Mouse (Mus musculus) midbrain, postnatal 0 days (tissue): ENCODE results near the gene Gsg1. TPM values are rescaled to one million over a fixed set of nuclear protein-coding genes. Genes with fewer than 3 reads are reported as not detected.

Source experiments
- ATAC-seq: fragments of 200-750 bp; cut with Nextera tagmentation; 2 replicates; pipeline ENCODE4 v1.8.0; 2017; ENCODE audit warnings: moderate number of reproducible peaks, mild to moderate bottlenecking, moderate TSS enrichment, moderate library complexity; ENCODE audit not compliant: low FRiP score
- DNase-seq: peaks from one replicate; pipeline ENCODE4 v3.0.0-alpha.2; 2015; ENCODE audit warnings: low spot score
- H3K27ac ChIP-seq: fragments of 300-500 bp; sonication (generic); 2 replicates; pipeline ENCODE4 v1.5.1; 2014; ENCODE audit warnings: low read depth, mild to moderate bottlenecking, low read length, mixed read lengths
- H3K27me3 ChIP-seq: fragments of 300-500 bp; sonication (generic); 2 replicates; pipeline ENCODE4 v1.6.1; 2014; ENCODE audit warnings: low read length, control low read depth, mixed read lengths; ENCODE audit not compliant: insufficient read depth
- H3K36me3 ChIP-seq: fragments of 300-500 bp; sonication (generic); 2 replicates; pipeline ENCODE4 v1.6.1; 2014; ENCODE audit warnings: low read length, control low read depth, mixed read lengths; ENCODE audit not compliant: insufficient read depth
- H3K4me1 ChIP-seq: fragments of 300-500 bp; sonication (generic); 2 replicates; pipeline ENCODE4 v1.6.1; 2014; ENCODE audit warnings: mild to moderate bottlenecking, control low read depth, antibody characterized with exemption, low read length, mixed read lengths; ENCODE audit not compliant: insufficient read depth
- H3K4me2 ChIP-seq: fragments of 300-500 bp; sonication (generic); 2 replicates; pipeline ENCODE4 v1.6.1; 2014; ENCODE audit warnings: low read depth, mild to moderate bottlenecking, low read length, mixed read lengths; ENCODE audit not compliant: poor library complexity, severe bottlenecking
- H3K4me3 ChIP-seq: fragments of 300-500 bp; sonication (generic); 2 replicates; pipeline ENCODE4 v1.5.1; 2014; ENCODE audit warnings: low read depth, mild to moderate bottlenecking, low read length, moderate library complexity
- H3K9ac ChIP-seq: fragments of 300-500 bp; sonication (generic); replicated peaks from 2 replicates; pipeline ENCODE4 v1.6.1; 2014; ENCODE audit warnings: mild to moderate bottlenecking, low read length, moderate library complexity, mixed read lengths; ENCODE audit not compliant: poor library complexity, severe bottlenecking
- H3K9me3 ChIP-seq: fragments of 300-500 bp; sonication (generic); 2 replicates; pipeline ENCODE4 v1.6.1; 2016; ENCODE audit warnings: low read length, control low read depth
- CTCF ChIP-seq: IDR thresholded peaks from 2 replicates; pipeline ENCODE4 v1.5.1; 2016; ENCODE audit warnings: antibody characterized with exemption, mild to moderate bottlenecking
- WGBS: fragments of 180-500 bp; shearing (Covaris S2); extraction: QIAGEN DNeasy Blood & Tissue Kit; methylation state at CpG from one replicate; pipeline ENCODE4 v1.1.7; 2014; 5-methylcytosine and 5-hydroxymethylcytosine counted together
- polyA plus RNA-seq: library from polyadenylated mRNA; unstranded; fragments of >200 nt; fragmentation: Nextera tagmentation; extraction: Ambion mirVana; gene quantifications from 2 replicates; pipeline ENCODE4 v1.2.1, GENCODE M21; 2015
- total RNA-seq: library from RNA; depleted of rRNA; stranded (reverse); fragments of >200 nt; gene quantifications from 2 replicates; pipeline ENCODE4 v1.2.3, GENCODE M21; 2014

Gene Gsg1
- total and polyA plus RNA-seq, 2 experiments from 2014 or later = 0.17 to 2.6 TPM

DNA sequence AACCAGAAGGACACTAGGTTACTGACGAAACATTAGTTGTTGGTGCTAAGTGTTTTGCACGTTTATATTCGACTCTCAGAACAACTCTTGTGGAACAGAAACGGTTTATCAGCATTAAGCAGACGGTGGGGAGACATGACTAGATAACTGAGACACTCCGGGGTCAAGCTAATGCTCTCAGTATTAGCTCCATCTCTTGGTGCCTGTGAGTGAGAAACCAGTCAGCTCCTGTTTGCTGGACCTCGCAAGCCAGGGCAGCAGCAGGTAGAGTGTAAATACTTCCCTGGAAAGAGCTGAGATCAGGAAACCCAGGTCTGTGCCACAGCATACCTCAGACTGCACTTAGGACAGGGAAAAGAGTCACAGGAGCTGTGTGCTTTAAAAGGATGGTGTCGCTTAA is 57.4 kb downstream of the Gsg1 start:
- no peak overlapping the region for H3K9ac ChIP-seq
- H3K27ac ChIP-seq = no peak overlapping the region
- 78% methylated on average over 8 of the region's 8 CpGs for WGBS
- H3K36me3 ChIP-seq = no peaks in the 10 kb centered on the region
- DNase-seq (no peak), ATAC-seq (no peak)
- no peak overlapping the region for H3K4me3 ChIP-seq
- H3K27me3 ChIP-seq = no peaks in the 10 kb centered on the region
- H3K4me1 ChIP-seq = peaks cover 7% of the 10 kb centered on the region; the same call in 1 of the 2 replicates
- no peaks in the 10 kb centered on the region for H3K9me3 ChIP-seq
- no peak for TF ChIP-seq CTCF
- no peak overlapping the region for H3K4me2 ChIP-seq

DNA sequence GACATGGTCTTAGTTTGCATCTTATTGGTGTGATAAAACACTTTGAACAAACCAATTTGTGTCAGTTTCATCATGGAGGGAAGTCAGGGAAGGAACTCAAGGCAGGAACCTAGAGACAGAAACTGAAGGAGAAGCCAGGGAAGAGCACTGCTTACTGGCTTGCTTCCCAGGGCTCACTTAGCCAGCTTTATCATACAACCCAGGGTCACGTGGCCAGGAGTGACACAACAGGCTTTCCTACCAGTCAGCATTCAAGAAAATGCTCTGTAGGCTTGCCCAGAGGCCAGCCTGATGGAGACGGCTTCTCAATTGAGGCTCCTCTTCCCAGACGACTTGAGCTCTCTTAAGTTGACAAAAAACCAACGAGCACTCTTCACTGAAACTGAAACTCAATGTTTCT is 59.2 kb downstream of the Gsg1 start:
- 72% methylated on average over 4 of the region's 4 CpGs for WGBS
- DNase-seq (no peak), ATAC-seq (no peak)
- H3K36me3 ChIP-seq = no peaks in the 10 kb centered on the region
- no peak for TF ChIP-seq CTCF
- H3K4me1 ChIP-seq = peaks cover 7% of the 10 kb centered on the region; the same call in 1 of the 2 replicates
- H3K9me3 ChIP-seq = no peaks in the 10 kb centered on the region
- no peak overlapping the region for H3K9ac ChIP-seq
- H3K27ac ChIP-seq = no peak overlapping the region
- no peak overlapping the region for H3K4me3 ChIP-seq
- H3K4me2 ChIP-seq = no peak overlapping the region
- no peaks in the 10 kb centered on the region for H3K27me3 ChIP-seq

DNA sequence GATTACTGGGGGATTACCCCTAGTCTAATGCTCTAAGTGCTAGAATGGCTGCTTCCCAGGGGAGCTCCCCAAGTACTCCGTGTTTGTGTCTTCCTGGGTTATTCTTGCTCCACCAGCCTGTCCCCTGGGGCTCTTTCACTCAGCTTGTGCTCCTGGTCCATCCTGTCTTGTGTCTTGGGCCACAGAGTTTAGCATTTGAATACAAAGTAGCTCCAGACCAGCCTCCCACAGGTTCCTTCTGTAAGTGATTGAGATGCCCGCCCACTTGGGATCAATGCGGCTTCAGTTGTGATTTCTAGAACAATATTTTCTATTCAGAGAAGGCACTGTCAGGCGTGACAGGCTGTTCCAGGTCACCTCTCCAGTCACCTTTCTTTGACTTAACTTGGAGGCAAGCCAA is 60.4 kb downstream of the Gsg1 start:
- no peaks in the 10 kb centered on the region for H3K36me3 ChIP-seq
- DNase-seq (no peak), ATAC-seq (no peak)
- no peak overlapping the region for H3K4me3 ChIP-seq
- 26% methylated on average over 4 of the region's 4 CpGs for WGBS
- no peak overlapping the region for H3K27ac ChIP-seq
- no peaks in the 10 kb centered on the region for H3K4me1 ChIP-seq
- no peaks in the 10 kb centered on the region for H3K9me3 ChIP-seq
- no peak overlapping the region for H3K4me2 ChIP-seq
- H3K27me3 ChIP-seq = no peaks in the 10 kb centered on the region
- no peak overlapping the region for H3K9ac ChIP-seq
- no peak for TF ChIP-seq CTCF

DNA sequence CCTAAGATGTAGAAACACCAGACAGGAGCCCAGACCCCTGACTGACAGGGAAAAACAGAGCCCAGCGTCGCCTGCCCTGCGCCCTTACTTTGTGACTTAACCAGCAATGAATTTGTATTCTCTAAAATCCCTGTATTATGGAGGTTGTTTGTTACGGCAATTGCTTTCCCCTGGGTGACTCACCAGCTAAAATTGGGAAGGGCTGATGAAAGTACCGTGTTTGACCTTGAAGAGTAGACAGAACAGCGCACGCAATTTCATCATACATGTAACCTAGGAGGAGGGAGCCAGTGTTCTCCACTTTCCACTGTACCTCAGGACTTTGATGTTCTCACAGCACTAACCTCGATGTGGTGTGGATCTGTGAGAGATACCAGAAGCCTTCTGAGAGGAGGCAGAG is 61.2 kb downstream of the Gsg1 start:
- DNase-seq (no peak), ATAC-seq (no peak)
- Histone ChIP-seq H3K4me3 (no peak overlapping the region), H3K27ac (no peak overlapping the region), H3K27me3 (no peaks in the 10 kb centered on the region), H3K9ac (no peak overlapping the region), H3K4me1 (no peaks in the 10 kb centered on the region), H3K36me3 (no peaks in the 10 kb centered on the region), H3K4me2 (no peak overlapping the region), H3K9me3 (no peaks in the 10 kb centered on the region)
- 69% methylated on average over 8 of the region's 8 CpGs for WGBS
- TF ChIP-seq CTCF = no peak

- DNase-seq = no peak
- Histone ChIP-seq H3K9ac (no peak overlapping the region), H3K27ac (no peak overlapping the region), H3K4me1 (no peaks in the 10 kb centered on the region), H3K27me3 (no peaks in the 10 kb centered on the region), H3K36me3 (no peaks in the 10 kb centered on the region), H3K4me3 (no peak overlapping the region), H3K4me2 (no peak overlapping the region), H3K9me3 (no peaks in the 10 kb centered on the region)
- WGBS = 74% methylated on average over 1 of the region's 1 CpGs
- no peak for TF ChIP-seq CTCF
- ATAC-seq = no peak
Measured at GRCm38 (mm10) chr6:135191906-135192305, 62.2 kb downstream of the Gsg1 start.

GRCm38 (mm10) chr6:135190122-135190521 is 64.0 kb downstream of the Gsg1 start:
- DNase-seq (no peak), ATAC-seq (no peak; the same call in 1 of the 2 replicates)

More at GRCm38 (mm10) chr6:135190122-135190521, 64.0 kb downstream of the Gsg1 start:
- no peak for TF ChIP-seq CTCF
- Histone ChIP-seq H3K27me3 (no peaks in the 10 kb centered on the region), H3K27ac (no peak overlapping the region), H3K4me3 (no peak overlapping the region), H3K9ac (no peak overlapping the region), H3K9me3 (no peaks in the 10 kb centered on the region), H3K4me1 (no peaks in the 10 kb centered on the region), H3K36me3 (no peaks in the 10 kb centered on the region), H3K4me2 (no peak overlapping the region)
- WGBS = 43% methylated on average over 6 of the region's 6 CpGs
